Mouse (Mus musculus): ENCODE measurements at regions not wholly inside any gene's neighbourhood (a gene's known extent, or its start where the extent isn't known, plus 50 kb on each side); places are given as distances from the start of the nearest gene placed in this dataset.

- no peak for TF ChIP-seq CTCF (IDR thresholded peaks at IDR 0.05; ENCODE audit: low read depth, low read length)
- no peak for TF ChIP-seq POLR2A (IDR thresholded peaks at IDR 0.05; ENCODE audit: borderline replicate concordance, low read depth, low read length)
Observed at GRCm38 (mm10) chr13:110690501-110691255, 295.8 kb downstream of the Plk2 start.
